Mouse (Mus musculus): ENCODE results near the gene Wdr81.
"Not testable (repeated sequence)": the region's sequence is repeated elsewhere in the genome, so short reads cannot be mapped to it uniquely, and the experiment has no call there.

The Wdr81 gene

GRCm38 (mm10) chr11:75462253-75462783 is 7.8 kb upstream of the Wdr81 start:
- in situ Hi-C loops (cut with MboI; ENCODE audit: low pct_unique_long_range_greater_than_20kb in 1 of 2, low sequenced_read_pairs in 2 of 2, unreplicated experiment in 1 of 2) = no loop called here

- in situ Hi-C loops (cut with MboI; ENCODE audit: low pct_unique_long_range_greater_than_20kb in 1 of 2, low sequenced_read_pairs in 2 of 2, unreplicated experiment in 1 of 2) = no loop called here
Measured at GRCm38 (mm10) chr11:75461743-75462252, 7.3 kb upstream of the Wdr81 start.

DNA sequence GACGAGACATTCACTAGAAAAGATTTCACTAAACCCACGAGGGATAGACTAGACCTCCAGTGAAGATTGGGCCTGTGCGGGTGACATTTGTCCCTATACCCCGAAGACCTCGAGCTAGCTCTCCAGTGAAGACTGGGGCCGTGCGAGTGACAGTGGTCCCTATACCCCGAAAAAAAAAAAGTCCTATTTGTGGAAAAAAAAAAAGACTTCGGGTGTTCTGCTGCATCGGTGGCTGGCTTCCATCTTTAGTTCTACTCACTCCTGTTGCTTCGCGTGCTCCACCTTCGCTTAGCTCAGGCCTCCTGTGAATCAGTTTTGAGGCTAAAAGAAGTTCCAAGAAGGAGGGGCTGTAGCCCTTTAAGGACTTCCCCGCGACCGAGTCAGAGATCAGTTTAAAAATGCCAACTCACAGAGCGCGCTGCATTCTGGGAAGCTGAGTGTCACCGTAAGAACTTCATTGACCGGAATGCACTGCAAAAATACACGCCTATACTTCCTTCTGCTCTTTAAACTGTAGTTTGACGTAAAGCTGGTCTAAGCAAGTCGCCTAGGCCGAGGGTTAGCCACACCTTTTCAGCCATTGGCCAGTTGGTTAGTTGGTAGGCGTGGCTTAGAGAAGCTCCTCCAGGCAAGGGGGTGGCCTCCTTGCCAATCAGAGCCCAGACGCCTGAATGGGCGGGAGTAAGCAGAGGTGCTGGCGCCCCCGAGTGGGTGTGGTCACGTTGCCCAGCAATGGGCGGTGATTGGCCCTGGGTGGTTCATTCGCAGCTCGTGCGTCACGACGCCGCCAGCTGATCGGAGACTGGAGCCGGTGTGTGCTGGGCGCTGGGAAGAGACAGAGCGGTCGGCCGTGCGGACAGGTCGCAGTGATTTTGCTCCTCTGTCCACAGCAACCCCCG is 6.6 kb upstream of the Wdr81 start, which contains the start of gene Tlcd2:
Gene Tlcd2, plus strand, starts transcription at position 872 of the 899 bp plus-strand sequence.
- in situ Hi-C loops (cut with MboI; ENCODE audit: low pct_unique_long_range_greater_than_20kb in 1 of 2, low sequenced_read_pairs in 2 of 2, unreplicated experiment in 1 of 2) = no loop called here

DNA sequence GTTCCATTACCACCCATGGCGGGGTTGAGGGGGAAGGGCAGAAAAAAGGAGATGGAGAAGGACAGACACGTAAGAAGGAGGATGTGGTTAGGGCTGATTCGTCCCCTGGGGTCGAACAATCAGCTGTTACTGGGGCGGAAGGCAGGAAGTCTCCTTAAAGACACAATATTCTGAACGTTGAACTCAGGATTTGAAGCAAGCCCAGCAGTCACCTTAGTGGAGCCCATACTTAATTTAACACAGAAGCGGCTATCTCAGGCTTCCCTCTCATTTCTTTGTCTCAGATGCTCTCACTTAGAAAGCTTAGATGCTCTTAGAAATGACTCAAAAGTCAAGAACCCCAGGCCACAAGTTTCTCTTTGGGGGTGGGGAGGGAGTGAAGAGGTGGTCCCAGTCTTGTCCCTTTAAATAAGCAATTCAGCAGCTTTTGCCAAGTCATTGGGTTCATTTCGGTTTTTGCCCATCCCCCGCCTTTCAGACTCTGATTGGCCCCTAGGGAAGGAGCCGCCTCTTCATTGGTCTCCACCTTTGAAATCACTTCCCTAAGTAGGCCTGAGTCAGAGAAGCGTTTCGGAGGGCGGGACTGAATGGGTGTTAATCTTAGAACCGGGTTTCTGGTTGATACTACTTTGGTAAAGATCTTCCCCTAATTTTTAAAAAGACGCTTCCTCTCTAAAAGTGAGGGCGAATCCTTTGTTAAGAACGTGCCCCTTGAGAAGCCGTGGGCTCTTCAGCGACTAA is 5.8 kb upstream of the Wdr81 start:
- in situ Hi-C loops (cut with MboI; ENCODE audit: low pct_unique_long_range_greater_than_20kb in 1 of 2, low sequenced_read_pairs in 2 of 2, unreplicated experiment in 1 of 2) = no loop called here

- in situ Hi-C loops (cut with MboI; ENCODE audit: low pct_unique_long_range_greater_than_20kb in 1 of 2, low sequenced_read_pairs in 2 of 2, unreplicated experiment in 1 of 2) = no loop called here
Measured at GRCm38 (mm10) chr11:75459751-75460102, 5.2 kb upstream of the Wdr81 start.

DNA sequence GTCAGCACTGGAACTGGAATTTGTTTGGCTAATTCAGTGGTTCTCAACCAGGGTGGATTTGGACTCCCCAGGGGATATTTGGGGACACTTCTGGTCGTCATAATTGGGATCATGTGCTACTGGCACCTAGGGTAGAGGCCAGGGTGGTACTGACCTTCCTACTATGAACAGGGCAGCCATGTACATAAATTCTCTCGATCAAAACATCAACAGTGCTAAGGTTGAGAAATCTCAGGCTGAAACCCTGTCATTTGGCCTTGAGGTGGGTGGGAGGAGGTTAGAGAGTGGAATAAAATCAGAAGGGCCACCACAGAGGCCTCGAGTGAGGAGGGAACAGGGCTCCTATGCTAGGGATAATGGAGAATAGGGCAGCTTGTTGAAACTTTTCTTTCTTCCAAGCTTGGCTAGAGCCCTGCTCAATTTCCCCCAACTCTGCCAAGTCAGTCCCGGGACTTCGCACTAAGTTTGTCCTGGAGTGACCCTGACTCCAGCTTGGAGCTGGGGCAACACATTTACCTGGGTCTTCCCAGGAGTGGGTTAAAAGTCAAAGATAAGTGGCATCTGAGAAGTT is 4.7 kb upstream of the Wdr81 start:
- in situ Hi-C loops (cut with MboI; ENCODE audit: low pct_unique_long_range_greater_than_20kb in 1 of 2, low sequenced_read_pairs in 2 of 2, unreplicated experiment in 1 of 2) = no loop called here

DNA sequence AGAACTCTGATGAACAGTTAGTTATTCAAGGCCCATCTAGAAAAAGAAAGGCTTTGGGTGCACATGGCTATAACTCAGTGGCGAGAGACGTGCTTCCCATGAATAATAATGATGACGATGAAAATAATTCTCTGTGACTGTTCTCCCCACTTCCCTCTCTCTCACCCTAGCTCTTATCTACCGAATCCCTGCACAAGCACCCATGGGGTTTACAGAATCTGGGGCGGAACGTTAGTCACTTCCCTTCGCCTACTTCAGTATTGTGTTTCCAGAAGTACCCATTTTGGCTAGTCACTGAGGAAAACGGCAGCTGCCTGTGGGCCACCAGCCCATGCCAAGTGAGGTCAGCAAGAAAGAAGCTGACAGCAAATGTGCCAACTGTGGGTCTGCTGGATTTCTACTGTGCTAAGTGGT is 4.1 kb upstream of the Wdr81 start:
- in situ Hi-C loops (cut with MboI; ENCODE audit: low pct_unique_long_range_greater_than_20kb in 1 of 2, low sequenced_read_pairs in 2 of 2, unreplicated experiment in 1 of 2) = no loop called here

DNA sequence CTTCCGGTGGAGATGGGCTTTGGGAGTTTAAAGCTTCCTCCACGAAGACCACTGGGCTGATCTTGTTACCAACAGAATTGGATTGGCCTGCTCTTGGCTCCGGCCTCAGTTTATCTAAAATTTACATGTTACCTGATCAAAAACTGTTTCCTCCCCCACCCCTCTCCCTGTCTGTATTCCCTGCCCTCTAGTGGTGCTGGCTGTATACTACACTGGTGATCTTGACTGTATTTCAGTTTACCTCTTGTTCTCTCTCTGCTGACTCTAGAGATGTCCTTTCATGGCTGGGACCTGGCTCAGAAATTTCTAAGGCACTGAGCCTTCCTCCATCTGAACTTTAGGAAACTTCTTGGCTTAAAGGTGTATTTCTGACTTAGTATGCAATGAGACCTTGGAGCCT is 3.7 kb upstream of the Wdr81 start:
- in situ Hi-C loops (cut with MboI; ENCODE audit: low pct_unique_long_range_greater_than_20kb in 1 of 2, low sequenced_read_pairs in 2 of 2, unreplicated experiment in 1 of 2) = no loop called here

GRCm38 (mm10) chr11:75456440-75456871 is 1.9 kb upstream of the Wdr81 start:
- in situ Hi-C loops (cut with MboI; ENCODE audit: low pct_unique_long_range_greater_than_20kb in 1 of 2, low sequenced_read_pairs in 2 of 2, unreplicated experiment in 1 of 2) = no loop called here

DNA sequence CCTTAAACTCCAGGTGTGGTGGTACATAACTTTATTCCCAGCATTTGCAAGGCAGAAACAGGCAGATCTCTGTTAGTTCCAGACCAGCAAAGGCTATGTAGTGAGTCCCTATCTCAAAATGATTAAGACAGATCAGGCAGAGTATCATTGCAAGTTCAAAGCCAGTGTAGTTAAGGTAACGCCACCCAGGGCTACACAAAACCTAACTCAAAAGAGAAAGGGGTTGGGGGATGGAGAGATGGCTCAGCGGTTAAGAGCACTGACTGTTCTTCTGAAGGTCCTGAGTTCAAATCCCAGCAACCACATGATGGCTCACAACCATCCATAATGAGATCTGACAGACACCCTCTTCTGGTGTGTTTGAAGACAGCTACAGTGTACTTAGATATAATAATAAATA is 1.5 kb upstream of the Wdr81 start:
- in situ Hi-C loops (cut with MboI; ENCODE audit: low pct_unique_long_range_greater_than_20kb in 1 of 2, low sequenced_read_pairs in 2 of 2, unreplicated experiment in 1 of 2) = not testable (repeated sequence)

- in situ Hi-C loops (cut with MboI; ENCODE audit: low pct_unique_long_range_greater_than_20kb in 1 of 2, low sequenced_read_pairs in 2 of 2, unreplicated experiment in 1 of 2) = no loop called here
Measured at GRCm38 (mm10) chr11:75455041-75455736, 672 bp upstream of the Wdr81 start.

DNA sequence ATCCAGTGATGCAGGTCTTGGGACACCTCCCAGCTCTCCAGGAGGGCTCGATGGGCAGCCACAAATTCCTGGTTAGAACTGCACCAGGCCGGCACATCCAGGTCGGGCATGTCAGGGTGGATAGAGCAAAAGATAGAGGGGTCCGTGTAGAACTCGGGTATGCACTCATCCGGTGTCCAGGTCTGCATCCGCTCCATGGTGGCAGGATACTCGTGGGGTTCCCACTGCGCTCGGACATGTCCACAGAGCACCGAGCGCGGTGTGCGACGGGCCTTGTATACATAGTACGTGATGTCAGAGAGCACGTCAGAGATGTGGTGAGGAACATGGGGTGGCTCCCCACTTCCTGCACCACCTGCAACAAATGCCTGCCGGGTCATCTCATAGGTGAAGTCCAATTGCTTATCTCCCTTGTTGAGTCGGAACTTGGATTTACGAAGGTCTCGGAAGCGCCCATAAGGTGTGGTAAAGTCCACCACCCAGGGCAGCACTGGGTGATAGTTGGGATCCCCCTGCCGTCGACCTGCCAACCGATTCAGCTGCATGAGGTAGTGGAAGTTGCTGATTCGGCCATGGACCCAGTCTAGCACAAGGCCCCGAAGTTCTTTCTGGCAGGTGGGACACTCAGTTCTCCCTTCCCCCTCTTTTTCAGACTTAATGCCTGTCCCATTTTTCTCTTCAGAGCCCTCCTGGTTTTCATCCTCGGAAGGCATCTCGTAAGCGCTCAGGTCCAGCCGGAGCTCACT is 1.5 kb downstream of the Wdr81 start:
- in situ Hi-C loops (cut with MboI; ENCODE audit: low pct_unique_long_range_greater_than_20kb in 1 of 2, low sequenced_read_pairs in 2 of 2, unreplicated experiment in 1 of 2) = no loop called here

GRCm38 (mm10) chr11:75452081-75452480 is 2.4 kb downstream of the Wdr81 start:
- in situ Hi-C loops (cut with MboI; ENCODE audit: low pct_unique_long_range_greater_than_20kb in 1 of 2, low sequenced_read_pairs in 2 of 2, unreplicated experiment in 1 of 2) = no loop called here

DNA sequence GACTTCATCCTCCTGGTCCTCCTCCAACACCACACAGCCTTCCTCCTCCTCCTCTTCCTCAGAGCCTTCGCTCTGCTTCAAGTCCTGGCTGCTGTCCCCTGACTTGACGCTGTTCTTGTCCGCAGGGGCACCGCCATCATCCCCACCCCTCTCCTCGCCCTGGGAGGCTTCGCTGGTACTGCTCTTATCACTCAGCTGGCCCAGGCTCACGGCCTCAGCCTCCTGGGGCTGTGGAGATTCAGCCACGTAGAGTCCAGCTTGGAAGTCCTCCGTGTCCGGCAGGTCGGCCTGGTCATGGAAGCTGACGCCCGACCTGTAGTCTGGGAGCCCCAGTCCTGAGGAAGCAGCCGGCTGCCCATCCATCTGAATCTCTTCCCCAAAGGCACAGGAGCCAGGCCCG is 3.6 kb downstream of the Wdr81 start:
- in situ Hi-C loops (cut with MboI; ENCODE audit: low pct_unique_long_range_greater_than_20kb in 1 of 2, low sequenced_read_pairs in 2 of 2, unreplicated experiment in 1 of 2) = no loop called here

GRCm38 (mm10) chr11:75450304-75450908 is 4.1 kb downstream of the Wdr81 start:
- in situ Hi-C loops (cut with MboI; ENCODE audit: low pct_unique_long_range_greater_than_20kb in 1 of 2, low sequenced_read_pairs in 2 of 2, unreplicated experiment in 1 of 2) = no loop called here

- in situ Hi-C loops (cut with MboI; ENCODE audit: low pct_unique_long_range_greater_than_20kb in 1 of 2, low sequenced_read_pairs in 2 of 2, unreplicated experiment in 1 of 2) = no loop called here
Measured at GRCm38 (mm10) chr11:75449695-75450094, 4.8 kb downstream of the Wdr81 start.

- in situ Hi-C loops (cut with MboI; ENCODE audit: low pct_unique_long_range_greater_than_20kb in 1 of 2, low sequenced_read_pairs in 2 of 2, unreplicated experiment in 1 of 2) = no loop called here
Measured at GRCm38 (mm10) chr11:75448575-75448974, 5.9 kb downstream of the Wdr81 start.

Data from mouse embryonic stem cell (cell line).